Mouse (Mus musculus): ENCODE measurements at regions not wholly inside any gene's neighbourhood (a gene's known extent, or its start where the extent isn't known, plus 50 kb on each side); places are given as distances from the start of the nearest gene placed in this dataset.
A peak's percentile ranks its signal among the peaks of the same experiment; 100 is the strongest.

GRCm38 (mm10) chr2:169495368-169495767, 92.2 kb downstream of the Gm11011 start:
- Histone ChIP-seq H3K9me3 (ENCODE audit: control insufficient read depth, low read length) (no peaks in the 10 kb centered on the region), H3K9ac (no peak overlapping the region), H3K27me3 (ENCODE audit: control insufficient read depth, insufficient read depth, low read length) (no peaks in the 10 kb centered on the region), H3K4me3 (replicated peaks; ENCODE audit: low read length) (no peak overlapping the region), H3K4me2 (replicated peaks) (no peak overlapping the region), H3K4me1 (replicated peaks; ENCODE audit: control insufficient read depth, insufficient read depth, low read length) (no peaks in the 10 kb centered on the region), H3K36me3 (replicated peaks; ENCODE audit: control insufficient read depth, insufficient read depth) (no peaks in the 10 kb centered on the region), H3K27ac (no peak overlapping the region)
- DNase-seq (ENCODE audit: low spot score) (no peak), ATAC-seq (ENCODE audit: low FRiP score) (no peak)
- WGBS: 95% methylated on average over 10 of the region's 10 CpGs

DNA sequence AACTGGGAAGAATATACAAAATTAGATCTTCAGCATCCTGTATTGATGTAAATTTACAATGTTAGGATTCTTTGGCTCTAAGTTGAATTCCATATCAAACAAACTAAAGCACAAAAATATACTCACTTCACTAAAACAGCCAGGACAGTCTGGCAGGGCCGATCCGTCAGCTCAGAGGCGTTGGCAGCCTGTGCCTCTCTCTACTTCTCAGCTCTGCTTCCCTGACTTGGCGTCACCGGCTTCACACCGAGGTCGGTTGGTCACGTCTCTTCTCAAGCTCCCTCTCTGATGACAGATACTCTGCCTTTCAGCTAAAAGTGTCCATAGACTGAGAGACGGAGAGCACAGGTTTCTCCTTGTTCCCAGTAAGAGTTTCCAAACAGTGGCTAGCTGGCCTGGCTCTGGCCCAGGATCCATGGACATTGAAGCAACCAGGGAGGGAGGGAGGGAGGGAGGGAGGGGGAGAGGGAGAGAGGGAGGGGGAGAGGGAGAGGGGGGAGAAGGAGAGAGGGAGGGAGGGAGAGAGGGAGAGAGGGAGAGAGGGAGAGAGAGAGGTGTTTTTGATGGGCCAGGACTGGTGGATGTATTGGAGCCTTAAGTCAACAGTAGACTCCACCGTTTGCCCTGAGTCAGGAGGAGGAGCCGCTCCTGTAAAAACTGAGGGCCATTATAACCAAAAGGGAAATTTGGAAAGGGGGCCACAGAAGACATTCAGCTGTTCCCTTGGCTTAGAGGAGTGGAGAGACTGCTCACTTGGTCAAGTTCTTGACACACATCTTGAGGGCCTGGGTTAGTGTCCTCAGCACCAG, 92.8 kb downstream of the Gm11011 start:
- H3K36me3 ChIP-seq (replicated peaks; ENCODE audit: control insufficient read depth, insufficient read depth): no peaks in the 10 kb centered on the region
- no peaks in the 10 kb centered on the region for H3K27me3 ChIP-seq (ENCODE audit: control insufficient read depth, insufficient read depth, low read length)
- H3K27ac ChIP-seq: no peak overlapping the region
- ATAC-seq (ENCODE audit: low FRiP score) (no peak), DNase-seq (ENCODE audit: low spot score) (no peak)
- no peaks in the 10 kb centered on the region for H3K4me1 ChIP-seq (replicated peaks; ENCODE audit: control insufficient read depth, insufficient read depth, low read length)
- no peaks in the 10 kb centered on the region for H3K9me3 ChIP-seq (ENCODE audit: control insufficient read depth, low read length)
- no peak overlapping the region for H3K4me2 ChIP-seq (replicated peaks)
- no peak overlapping the region for H3K9ac ChIP-seq
- no peak overlapping the region for H3K4me3 ChIP-seq (replicated peaks; ENCODE audit: low read length)
- WGBS: 78% methylated on average over 11 of the region's 11 CpGs

GRCm38 (mm10) chr2:169493609-169494275, 93.8 kb downstream of the Gm11011 start:
- no peak overlapping the region for H3K4me3 ChIP-seq (replicated peaks; ENCODE audit: low read length)
- H3K4me2 ChIP-seq (replicated peaks): no peak overlapping the region
- DNase-seq (ENCODE audit: low spot score) (no peak), ATAC-seq (ENCODE audit: low FRiP score) (no peak)
- H3K4me1 ChIP-seq (replicated peaks; ENCODE audit: control insufficient read depth, insufficient read depth, low read length): no peaks in the 10 kb centered on the region
- whole genome bisulfite sequencing: 64% methylated on average over 16 of the region's 16 CpGs
- no peak overlapping the region for H3K27ac ChIP-seq
- no peaks in the 10 kb centered on the region for H3K9me3 ChIP-seq (ENCODE audit: control insufficient read depth, low read length)
- H3K27me3 ChIP-seq (ENCODE audit: control insufficient read depth, insufficient read depth, low read length): no peaks in the 10 kb centered on the region
- H3K9ac ChIP-seq: no peak overlapping the region
- no peaks in the 10 kb centered on the region for H3K36me3 ChIP-seq (replicated peaks; ENCODE audit: control insufficient read depth, insufficient read depth)

DNA sequence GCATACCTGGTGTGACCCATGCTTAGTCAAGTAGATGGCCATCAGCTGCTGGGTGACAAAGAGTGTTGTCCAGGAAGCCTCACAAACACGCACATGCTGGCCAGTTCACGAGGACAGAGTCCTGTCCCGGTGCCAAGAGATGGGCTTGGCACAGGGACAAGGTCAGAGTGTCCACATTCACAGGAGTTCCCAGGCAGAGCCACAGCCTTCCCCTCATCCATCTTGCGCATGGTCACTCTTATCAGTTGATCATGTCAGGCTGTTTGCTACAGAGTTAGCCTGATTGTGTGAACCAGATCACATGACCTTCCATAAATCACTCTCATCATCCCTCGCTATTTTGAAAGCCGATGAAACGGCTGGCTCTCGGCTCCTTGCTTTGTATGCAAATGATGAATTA, 103.6 kb downstream of the Gm11011 start:
- Histone ChIP-seq H3K27me3 (ENCODE audit: control insufficient read depth, insufficient read depth, low read length) (no peaks in the 10 kb centered on the region), H3K9me3 (ENCODE audit: control insufficient read depth, low read length) (no peaks in the 10 kb centered on the region), H3K36me3 (replicated peaks; ENCODE audit: control insufficient read depth, insufficient read depth) (no peaks in the 10 kb centered on the region), H3K4me3 (replicated peaks; ENCODE audit: low read length) (no peak overlapping the region), H3K27ac (peak overlapping the region; percentile 39; the same call in 1 of the 2 replicates), H3K9ac (no peak overlapping the region), H3K4me1 (replicated peaks; ENCODE audit: control insufficient read depth, insufficient read depth, low read length) (peaks cover 8% of the 10 kb centered on the region; the same call in 1 of the 2 replicates), H3K4me2 (replicated peaks) (no peak overlapping the region)
- no peak for ATAC-seq (ENCODE audit: low FRiP score)
- no peak for DNase-seq (ENCODE audit: low spot score)
- WGBS: 55% methylated on average over 8 of the region's 8 CpGs

- ATAC-seq (ENCODE audit: low FRiP score) (peak; percentile 48; the same call in 1 of the 2 replicates), DNase-seq (ENCODE audit: low spot score) (no peak)
- H3K9ac ChIP-seq: no peak overlapping the region
- no peaks in the 10 kb centered on the region for H3K9me3 ChIP-seq (ENCODE audit: control insufficient read depth, low read length)
- peaks cover 8% of the 10 kb centered on the region; the same call in 1 of the 2 replicates for H3K4me1 ChIP-seq (replicated peaks; ENCODE audit: control insufficient read depth, insufficient read depth, low read length)
- no peak overlapping the region for H3K4me2 ChIP-seq (replicated peaks)
- H3K27ac ChIP-seq: no peak overlapping the region
- no peaks in the 10 kb centered on the region for H3K36me3 ChIP-seq (replicated peaks; ENCODE audit: control insufficient read depth, insufficient read depth)
- WGBS: 64% methylated on average over 15 of the region's 15 CpGs
- no peak overlapping the region for H3K4me3 ChIP-seq (replicated peaks; ENCODE audit: low read length)
- no peaks in the 10 kb centered on the region for H3K27me3 ChIP-seq (ENCODE audit: control insufficient read depth, insufficient read depth, low read length)
These were observed 105.6 kb downstream of the Gm11011 start for GRCm38 (mm10) chr2:169481731-169482465.

DNA sequence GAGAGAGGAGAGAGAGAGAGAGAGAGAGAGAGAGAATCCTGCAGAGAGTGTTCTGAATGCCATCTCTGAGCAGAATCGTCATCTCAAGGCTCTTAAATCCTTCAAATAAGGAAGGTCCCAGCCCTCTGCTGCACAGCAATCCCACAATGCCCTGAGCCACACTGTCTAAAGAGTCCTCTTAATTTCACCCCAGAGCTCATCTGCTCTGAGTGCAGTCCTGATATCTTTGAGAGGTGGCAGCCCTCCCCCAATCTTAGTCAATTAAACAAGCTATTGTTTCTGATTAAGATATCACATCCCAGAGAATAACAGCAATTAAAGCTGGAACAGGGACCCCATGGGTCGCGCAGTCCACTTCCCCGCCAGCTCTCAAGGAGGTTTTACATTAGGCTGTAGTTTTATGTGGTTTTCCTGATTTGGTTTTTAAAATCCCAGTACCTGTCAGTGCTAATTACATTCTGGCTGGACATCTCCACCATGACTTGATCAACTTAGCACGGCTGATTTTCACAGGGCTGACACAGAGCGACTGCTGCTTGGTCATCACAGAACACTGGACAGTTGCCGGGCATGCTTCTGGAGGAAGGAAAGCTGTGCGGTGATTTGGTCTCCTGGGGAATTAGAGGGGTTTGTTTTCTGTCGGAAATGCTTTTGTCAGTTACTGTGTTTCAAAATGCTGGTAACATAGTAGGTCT, 113.0 kb downstream of the Gm11011 start:
- H3K4me3 ChIP-seq (replicated peaks; ENCODE audit: low read length): no peak overlapping the region
- no peaks in the 10 kb centered on the region for H3K9me3 ChIP-seq (ENCODE audit: control insufficient read depth, low read length)
- no peaks in the 10 kb centered on the region for H3K36me3 ChIP-seq (replicated peaks; ENCODE audit: control insufficient read depth, insufficient read depth)
- WGBS: 25% methylated on average over 9 of the region's 9 CpGs
- no peaks in the 10 kb centered on the region for H3K27me3 ChIP-seq (ENCODE audit: control insufficient read depth, insufficient read depth, low read length)
- H3K4me2 ChIP-seq (replicated peaks): no peak overlapping the region
- peaks cover 5% of the 10 kb centered on the region; the same call in 1 of the 2 replicates for H3K4me1 ChIP-seq (replicated peaks; ENCODE audit: control insufficient read depth, insufficient read depth, low read length)
- ATAC-seq (ENCODE audit: low FRiP score) (peak; percentile 51; the same call in 1 of the 2 replicates), DNase-seq (ENCODE audit: low spot score) (no peak)
- H3K27ac ChIP-seq: no peak overlapping the region
- no peak overlapping the region for H3K9ac ChIP-seq

DNA sequence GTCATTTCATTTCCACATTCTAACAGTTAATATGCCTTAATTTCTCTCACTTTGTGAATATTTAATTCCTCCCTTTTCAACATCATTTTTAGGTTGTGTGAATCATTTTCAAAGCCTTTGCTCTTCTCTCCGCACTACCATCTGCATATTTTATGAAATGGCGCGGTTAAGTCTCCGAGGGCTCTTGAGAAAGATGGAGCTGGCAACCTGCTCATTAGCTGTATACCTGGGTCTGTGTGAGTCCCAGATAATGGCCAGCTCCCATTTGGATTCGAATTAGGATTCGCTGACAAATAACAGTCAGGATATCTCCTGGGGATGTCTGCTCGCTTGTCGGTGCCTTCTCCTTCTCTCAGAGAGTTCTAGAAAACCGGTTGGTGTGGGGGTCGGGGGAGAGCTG, 118.0 kb downstream of the Gm11011 start:
- peaks cover 13% of the 10 kb centered on the region for H3K4me1 ChIP-seq (replicated peaks; ENCODE audit: control insufficient read depth, insufficient read depth, low read length)
- no peaks in the 10 kb centered on the region for H3K36me3 ChIP-seq (replicated peaks; ENCODE audit: control insufficient read depth, insufficient read depth)
- no peak overlapping the region for H3K4me3 ChIP-seq (replicated peaks; ENCODE audit: low read length)
- no peak overlapping the region for H3K9ac ChIP-seq
- no peaks in the 10 kb centered on the region for H3K9me3 ChIP-seq (ENCODE audit: control insufficient read depth, low read length)
- H3K27me3 ChIP-seq (ENCODE audit: control insufficient read depth, insufficient read depth, low read length): no peaks in the 10 kb centered on the region
- WGBS: 65% methylated on average over 10 of the region's 10 CpGs
- ATAC-seq (ENCODE audit: low FRiP score): no peak
- H3K4me2 ChIP-seq (replicated peaks): no peak overlapping the region
- H3K27ac ChIP-seq: peak overlapping the region; percentile 47
- DNase-seq (ENCODE audit: low spot score): no peak

GRCm38 (mm10) chr2:169467621-169468020, 119.9 kb downstream of the Gm11011 start:
- WGBS: 74% methylated on average over 6 of the region's 6 CpGs
- no peak overlapping the region for H3K4me2 ChIP-seq (replicated peaks)
- DNase-seq (ENCODE audit: low spot score): no peak
- H3K9me3 ChIP-seq (ENCODE audit: control insufficient read depth, low read length): no peaks in the 10 kb centered on the region
- no peak overlapping the region for H3K9ac ChIP-seq
- H3K4me1 ChIP-seq (replicated peaks; ENCODE audit: control insufficient read depth, insufficient read depth, low read length): peaks cover 11% of the 10 kb centered on the region
- ATAC-seq (ENCODE audit: low FRiP score): no peak
- no peaks in the 10 kb centered on the region for H3K36me3 ChIP-seq (replicated peaks; ENCODE audit: control insufficient read depth, insufficient read depth)
- no peak overlapping the region for H3K27ac ChIP-seq
- H3K4me3 ChIP-seq (replicated peaks; ENCODE audit: low read length): no peak overlapping the region
- no peaks in the 10 kb centered on the region for H3K27me3 ChIP-seq (ENCODE audit: control insufficient read depth, insufficient read depth, low read length)

DNA sequence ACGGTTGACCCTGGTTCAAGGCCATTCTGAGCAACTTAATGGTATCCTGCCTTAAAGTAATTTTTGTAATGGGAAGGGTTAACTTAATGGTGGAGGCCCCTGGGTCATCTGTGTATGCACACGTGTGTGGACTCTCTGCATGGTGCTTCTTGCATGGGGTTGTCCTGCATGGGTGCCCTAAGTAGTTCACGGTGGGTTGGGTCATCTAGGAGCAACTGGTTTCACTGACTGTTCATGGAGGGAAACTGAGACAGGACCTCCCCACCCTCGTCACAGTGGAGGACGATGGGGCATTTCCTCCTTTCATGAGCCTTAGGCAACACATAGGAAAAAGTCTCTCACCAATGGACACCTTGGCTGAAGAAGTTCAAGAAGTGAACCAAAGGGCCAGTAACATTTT, 123.4 kb downstream of the Gm11011 start:
- Histone ChIP-seq H3K4me3 (replicated peaks; ENCODE audit: low read length) (no peak overlapping the region), H3K27ac (no peak overlapping the region), H3K4me2 (replicated peaks) (no peak overlapping the region), H3K4me1 (replicated peaks; ENCODE audit: control insufficient read depth, insufficient read depth, low read length) (peaks cover 20% of the 10 kb centered on the region), H3K9ac (no peak overlapping the region), H3K27me3 (ENCODE audit: control insufficient read depth, insufficient read depth, low read length) (no peaks in the 10 kb centered on the region), H3K36me3 (replicated peaks; ENCODE audit: control insufficient read depth, insufficient read depth) (no peaks in the 10 kb centered on the region), H3K9me3 (ENCODE audit: control insufficient read depth, low read length) (no peaks in the 10 kb centered on the region)
- no peak for ATAC-seq (ENCODE audit: low FRiP score)
- 94% methylated on average over 5 of the region's 5 CpGs for WGBS
- no peak for DNase-seq (ENCODE audit: low spot score)

All from hindbrain, embryonic 14.5 days (tissue).